Mouse (Mus musculus) kidney, adult 2 months (tissue): Measurements from ENCODE around the gene Adprhl1. TPM values are rescaled to one million over a fixed set of nuclear protein-coding genes. Genes with fewer than 3 reads are reported as not detected.

Experiments used
- DNase-seq: peaks from one replicate; pipeline ENCODE4 v3.0.0; 2021
- H3K27ac ChIP-seq: fragments of 200-500 bp; 2 replicates; pipeline ENCODE4 v1.5.1; 2012; ENCODE audit warnings: low read depth, low read length, control low read depth, inconsistent platforms; ENCODE audit not compliant: insufficient read depth
- H3K27me3 ChIP-seq: fragments of 200-500 bp; replicated peaks from 2 replicates; pipeline ENCODE4 v1.6.1; 2012; ENCODE audit warnings: mild to moderate bottlenecking, moderate library complexity, low read length, inconsistent platforms; ENCODE audit not compliant: control insufficient read depth, insufficient read depth
- H3K36me3 ChIP-seq: fragments of 200-500 bp; 2 replicates; pipeline ENCODE4 v1.6.1; 2012; ENCODE audit warnings: mild to moderate bottlenecking, moderate library complexity, low read length, inconsistent platforms; ENCODE audit not compliant: control insufficient read depth, insufficient read depth
- H3K4me1 ChIP-seq: fragments of 200-500 bp; 2 replicates; pipeline ENCODE4 v1.6.1; 2011; ENCODE audit warnings: low read length; ENCODE audit not compliant: control insufficient read depth, insufficient read depth
- H3K4me3 ChIP-seq: fragments of 200-500 bp; 2 replicates; pipeline ENCODE4 v1.5.1; 2011; ENCODE audit warnings: mild to moderate bottlenecking, low read depth, low read length, control low read depth; ENCODE audit not compliant: insufficient read depth
- CTCF ChIP-seq: fragments of 200-500 bp; conservative IDR thresholded peaks from 2 replicates; pipeline ENCODE4 v1.5.1; 2011; ENCODE audit warnings: low read depth, mild to moderate bottlenecking, control low read depth, low read length, moderate library complexity, mixed read lengths; ENCODE audit not compliant: insufficient read depth, insufficient read length
- POLR2A ChIP-seq: fragments of 200-500 bp; IDR thresholded peaks from one replicate; pipeline ENCODE4 v1.6.1; 2011; ENCODE audit warnings: low read depth, low read length, control low read depth
- WGBS: fragments of 180-500 bp; shearing (Covaris S2); methylation state at CpG from one replicate; pipeline ENCODE4 v1.1.7; 2018; 5-methylcytosine and 5-hydroxymethylcytosine counted together
- polyA plus RNA-seq: library from polyadenylated mRNA; depleted of rRNA; stranded (reverse); fragments of >200 nt; gene quantifications from 2 replicates; pipeline ENCODE4 v1.2.3, GENCODE M21; 2012

The Adprhl1 gene
- polyA plus RNA-seq, 1 experiment = 0.99 TPM

DNA sequence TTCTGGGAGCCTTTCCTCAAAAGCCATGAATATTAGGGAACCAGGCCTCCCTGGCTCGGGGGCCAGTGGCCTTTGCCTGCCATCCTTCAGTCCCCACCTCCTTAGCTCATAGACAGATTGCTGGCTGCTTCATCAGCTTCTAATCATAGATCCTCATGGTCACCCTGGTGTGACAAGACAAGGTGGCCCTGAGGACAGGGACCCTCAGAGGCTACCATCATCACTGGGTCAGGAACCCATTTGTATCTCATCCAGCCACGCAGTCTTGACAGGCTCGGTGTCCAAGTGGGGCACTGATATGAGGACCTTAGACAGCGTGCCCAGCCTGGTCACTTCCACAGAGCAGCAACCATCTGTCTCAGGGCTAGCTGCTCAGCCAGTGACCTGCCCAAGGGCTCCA, 23.5 kb downstream of the Adprhl1 start:
- Histone ChIP-seq H3K4me3 (no peak overlapping the region), H3K36me3 (no peaks in the 10 kb centered on the region), H3K27ac (no peak overlapping the region), H3K4me1 (no peaks in the 10 kb centered on the region), H3K27me3 (no peaks in the 10 kb centered on the region)
- no peak for DNase-seq
- 86% methylated on average over 4 of the region's 4 CpGs for WGBS
- TF ChIP-seq POLR2A = no peak

DNA sequence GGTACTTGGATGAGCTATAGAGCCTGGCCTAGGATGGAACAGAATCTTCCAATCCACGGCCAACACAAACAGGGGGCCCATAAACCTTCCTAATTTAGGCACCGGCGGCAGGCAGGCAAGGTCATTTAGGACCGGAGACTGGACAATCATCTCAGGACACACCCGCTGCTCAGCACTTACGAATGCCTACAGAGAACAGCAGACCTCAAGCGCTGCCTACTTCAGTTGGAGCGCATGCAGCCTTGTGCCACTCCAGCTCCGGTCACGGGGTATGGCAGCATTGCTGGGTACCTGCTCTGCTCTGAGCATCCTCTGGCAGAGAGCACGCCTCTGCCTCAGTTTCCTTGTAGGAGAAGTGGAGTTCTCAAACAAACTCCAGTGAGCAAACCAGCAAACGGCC, 24.2 kb downstream of the Adprhl1 start:
- no peak overlapping the region for H3K27ac ChIP-seq
- H3K4me1 ChIP-seq = no peaks in the 10 kb centered on the region
- DNase-seq = no peak
- WGBS = 56% methylated on average over 12 of the region's 12 CpGs
- TF ChIP-seq CTCF (no peak), POLR2A (no peak)
- no peak overlapping the region for H3K4me3 ChIP-seq
- H3K36me3 ChIP-seq = no peaks in the 10 kb centered on the region
- H3K27me3 ChIP-seq = no peaks in the 10 kb centered on the region

DNA sequence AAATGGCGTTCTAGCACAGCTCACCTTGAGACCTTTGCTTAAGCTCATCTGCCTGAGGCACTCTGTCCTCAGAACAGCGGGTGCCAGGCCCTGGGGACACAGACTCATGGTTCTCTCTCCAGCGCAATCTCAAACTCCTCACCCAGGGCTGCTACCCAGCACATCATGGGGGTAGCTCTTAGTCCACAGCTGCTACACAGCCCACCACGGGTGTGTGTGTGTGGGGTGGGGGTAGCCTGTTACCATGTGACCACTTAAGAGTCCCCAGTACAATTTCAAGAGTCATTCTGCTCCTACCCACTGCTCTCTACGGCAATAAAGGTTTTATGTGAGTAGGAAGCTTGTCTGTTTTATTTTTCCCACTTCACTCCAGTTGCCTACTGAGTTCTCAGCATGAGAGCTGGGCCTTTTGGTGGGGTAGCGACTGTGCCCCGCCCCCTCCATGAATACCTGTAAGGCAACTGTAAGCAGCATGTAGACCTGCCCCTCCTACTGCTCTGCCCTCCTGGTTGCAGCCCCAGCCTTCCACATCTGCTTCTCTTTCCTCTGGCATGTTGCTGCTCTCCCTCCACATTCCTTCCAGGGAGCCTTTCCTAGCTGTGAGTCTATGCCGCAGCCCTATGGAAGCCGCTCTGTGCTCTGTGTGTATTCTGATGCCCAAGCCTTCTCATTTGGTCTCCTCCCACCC, 24.9 kb downstream of the Adprhl1 start:
- no peak for DNase-seq
- H3K27me3 ChIP-seq = no peaks in the 10 kb centered on the region
- no peaks in the 10 kb centered on the region for H3K36me3 ChIP-seq
- no peak overlapping the region for H3K4me3 ChIP-seq
- no peak overlapping the region for H3K27ac ChIP-seq
- WGBS = 51% methylated on average over 9 of the region's 9 CpGs
- H3K4me1 ChIP-seq = no peaks in the 10 kb centered on the region
- no peak for TF ChIP-seq POLR2A
- TF ChIP-seq CTCF = no peak

DNA sequence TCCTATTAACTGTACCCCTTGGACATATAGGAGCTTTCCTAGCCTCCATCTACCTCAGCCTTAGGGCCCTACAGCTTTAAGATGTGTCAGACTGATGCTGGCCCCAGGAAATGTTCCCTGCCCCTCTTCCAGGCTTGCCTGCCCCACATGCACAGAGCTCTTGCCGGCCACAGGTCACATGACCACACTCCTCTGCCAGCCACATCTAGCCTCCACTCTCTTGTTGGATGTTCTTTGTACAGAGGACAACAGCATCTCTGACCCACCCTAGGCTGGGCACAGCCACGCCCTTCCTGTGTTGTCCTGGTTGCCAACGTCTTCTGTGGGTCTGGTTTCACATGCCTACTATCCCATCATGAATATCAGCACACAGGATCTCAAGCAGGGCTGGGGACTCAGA, 26.8 kb downstream of the Adprhl1 start:
- H3K4me3 ChIP-seq = no peak overlapping the region
- no peak for DNase-seq
- no peaks in the 10 kb centered on the region for H3K27me3 ChIP-seq
- WGBS = 42% methylated on average over 3 of the region's 3 CpGs
- no peaks in the 10 kb centered on the region for H3K36me3 ChIP-seq
- no peak for TF ChIP-seq POLR2A
- TF ChIP-seq CTCF = no peak
- H3K4me1 ChIP-seq = no peaks in the 10 kb centered on the region
- H3K27ac ChIP-seq = no peak overlapping the region

DNA sequence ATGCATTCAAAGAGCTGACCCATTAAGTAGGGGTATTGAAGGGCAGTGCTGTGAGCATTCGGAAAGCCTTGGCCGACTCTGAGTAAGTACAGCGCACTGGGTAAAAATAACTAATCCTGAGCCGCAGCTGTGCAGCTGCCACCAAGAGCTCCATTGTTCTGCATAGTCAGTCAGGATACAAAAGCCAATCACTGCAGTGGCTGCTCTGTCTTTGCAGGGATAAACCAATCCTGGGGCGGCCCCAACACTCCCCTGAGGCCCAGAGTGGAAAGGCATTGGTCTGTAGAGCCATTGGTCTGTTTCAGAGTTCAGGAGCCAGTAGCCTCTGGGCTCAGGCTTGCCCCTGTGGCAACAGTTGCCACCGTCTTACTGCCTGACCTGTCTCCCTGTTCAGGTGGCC, 27.7 kb downstream of the Adprhl1 start:
- no peaks in the 10 kb centered on the region for H3K27me3 ChIP-seq
- TF ChIP-seq CTCF (no peak), POLR2A (no peak)
- H3K4me1 ChIP-seq = no peaks in the 10 kb centered on the region
- DNase-seq = no peak
- no peak overlapping the region for H3K27ac ChIP-seq
- no peaks in the 10 kb centered on the region for H3K36me3 ChIP-seq
- no peak overlapping the region for H3K4me3 ChIP-seq
- WGBS = 68% methylated on average over 6 of the region's 6 CpGs

GRCm38 (mm10) chr8:13224426-13224825, 29.5 kb downstream of the Adprhl1 start:
- TF ChIP-seq POLR2A (no peak), CTCF (no peak)

DNA sequence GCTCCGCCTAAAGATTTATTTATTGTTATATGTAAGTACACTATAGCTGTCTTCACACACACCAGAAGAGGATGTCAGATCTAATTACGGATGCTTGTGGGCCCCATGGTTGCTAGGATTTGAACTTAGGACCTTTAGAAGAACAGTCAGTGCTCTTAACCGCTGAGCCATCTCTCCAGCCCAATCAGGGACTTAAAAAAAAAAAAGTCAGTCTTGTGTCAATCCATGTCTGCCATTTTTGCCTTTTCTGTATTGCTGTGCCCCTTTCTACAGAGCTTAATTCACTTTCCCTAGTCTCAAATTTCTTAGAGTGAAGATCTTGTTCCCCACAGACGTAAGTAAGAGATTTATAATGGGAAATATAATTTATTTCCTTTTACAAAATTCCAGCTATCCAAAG, 35.5 kb downstream of the Adprhl1 start:
- TF ChIP-seq POLR2A (no peak), CTCF (no peak)
- no peak for DNase-seq
- WGBS = 70% methylated on average over 4 of the region's 4 CpGs
- H3K4me1 ChIP-seq = no peaks in the 10 kb centered on the region
- H3K36me3 ChIP-seq = no peaks in the 10 kb centered on the region
- H3K27me3 ChIP-seq = no peaks in the 10 kb centered on the region
- H3K27ac ChIP-seq = no peak overlapping the region
- H3K4me3 ChIP-seq = no peak overlapping the region

More at GRCm38 (mm10) chr8:13224426-13224825, 29.5 kb downstream of the Adprhl1 start:
- DNase-seq = no peak
- H3K27ac ChIP-seq = no peak overlapping the region
- 78% methylated on average over 9 of the region's 9 CpGs for WGBS
- H3K27me3 ChIP-seq = no peaks in the 10 kb centered on the region
- no peak overlapping the region for H3K4me3 ChIP-seq
- no peaks in the 10 kb centered on the region for H3K4me1 ChIP-seq
- no peaks in the 10 kb centered on the region for H3K36me3 ChIP-seq

- Histone ChIP-seq H3K4me3 (no peak overlapping the region), H3K36me3 (no peaks in the 10 kb centered on the region), H3K27me3 (no peaks in the 10 kb centered on the region), H3K4me1 (no peaks in the 10 kb centered on the region), H3K27ac (no peak overlapping the region)
- TF ChIP-seq POLR2A (no peak), CTCF (no peak)
- DNase-seq = no peak
Observed at GRCm38 (mm10) chr8:13217986-13218385, 36.0 kb downstream of the Adprhl1 start.
